Mouse (Mus musculus) ES-Bruce4 (cell line): ENCODE results near the gene Apoe.

Experiments used
- CTCF ChIP-seq: IDR thresholded peaks from one replicate; pipeline ENCODE4 v1.8.1; 2011; ENCODE audit warnings: low read depth, low read length
- POLR2A ChIP-seq: IDR thresholded peaks from one replicate; pipeline ENCODE4 v1.8.1; 2011; ENCODE audit warnings: low read length; ENCODE audit not compliant: insufficient read depth

DNA sequence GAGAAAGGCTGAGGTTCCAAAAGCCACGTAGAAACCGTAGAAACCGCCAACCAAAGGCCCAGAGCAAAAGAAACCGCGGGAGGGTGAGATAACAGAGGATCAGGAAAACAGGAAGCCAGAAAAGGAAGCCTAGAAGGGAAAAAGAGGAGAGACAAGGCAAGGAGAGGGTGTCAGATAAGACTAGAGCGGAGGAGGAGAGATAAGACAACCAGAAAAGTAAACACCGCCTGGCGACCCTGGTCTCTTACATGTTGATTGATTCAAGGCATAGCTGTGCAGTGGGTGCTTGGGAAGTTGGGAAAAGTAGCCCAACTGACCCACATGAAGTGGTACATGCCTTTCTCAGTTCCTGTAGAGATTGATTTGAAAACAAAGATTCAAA lies 3.8 kb downstream of the Apoe start:
- TF ChIP-seq POLR2A (no peak), CTCF (no peak)
